In genomic region chr2:127729671-127730070, GRCm38 (mm10) we compare ENCODE assay signal across 7 mouse cellular contexts. TPM values are rescaled to one million over a fixed set of nuclear protein-coding genes. Genes with fewer than 3 reads are reported as not detected.
A peak's percentile ranks its signal among the peaks of the same experiment; 100 is the strongest.
DNase-seq lines count a peak whose midpoint lies in the region; ATAC-seq and TF ChIP-seq lines count a peak whose summit lies in the region.

Gene Mall (minus strand): TSS chr2:127729932.

- no peaks in the 10 kb centered on the region for H3K9me3 ChIP-seq in embryonic facial prominence, embryonic 10.5 days
- no peaks in the 10 kb centered on the region for H3K9me3 ChIP-seq in hindbrain, embryonic 11.5 days (ENCODE audit: control insufficient read depth, low read length)
- H3K9me3 ChIP-seq in lung, postnatal 0 days (ENCODE audit: low read length), result no peaks in the 10 kb centered on the region

- peak; percentile 67 for DNase-seq in ZHBTc4 (ENCODE audit: low read depth, low spot score)
- peak; percentile 46 for DNase-seq in embryonic facial prominence, embryonic 10.5 days (ENCODE audit: low spot score)
- no peak for DNase-seq in hindbrain, embryonic 11.5 days (ENCODE audit: low spot score)
- peak; percentile 28 for DNase-seq in lung, postnatal 0 days (ENCODE audit: low spot score)
- no peak for DNase-seq in Muller cell, postnatal 12 days (ENCODE audit: inconsistent ontology term)
- no peak for DNase-seq in cerebellum, postnatal 14 days

- no peak for TF ChIP-seq CTCF in lung, postnatal 0 days (IDR thresholded peaks at IDR 0.05)

- H3K9ac ChIP-seq in hindbrain, embryonic 11.5 days (ENCODE audit: low read depth, low read length), result no peak within 1 kb of the TSS
- H3K9ac ChIP-seq in lung, postnatal 0 days (replicated peaks; ENCODE audit: low read depth), result peak within 1 kb of the TSS; percentile 23; the same call in 1 of the 2 replicates

- no peak for TF ChIP-seq EP300 in lung, postnatal 0 days (IDR thresholded peaks at IDR 0.05)

- H3K4me1 ChIP-seq in embryonic facial prominence, embryonic 10.5 days, result peaks cover 22% of the 10 kb centered on the region
- H3K4me1 ChIP-seq in hindbrain, embryonic 11.5 days (replicated peaks; ENCODE audit: control insufficient read depth, insufficient read depth, low read length), result no peaks in the 10 kb centered on the region
- peaks cover 8% of the 10 kb centered on the region; the same call in 1 of the 2 replicates for H3K4me1 ChIP-seq in lung, postnatal 0 days (ENCODE audit: insufficient read depth, low read depth, low read length)

- no peaks in the 10 kb centered on the region for H3K36me3 ChIP-seq in embryonic facial prominence, embryonic 10.5 days (replicated peaks)
- no peaks in the 10 kb centered on the region for H3K36me3 ChIP-seq in hindbrain, embryonic 11.5 days (ENCODE audit: control insufficient read depth, insufficient read depth, low read length)
- H3K36me3 ChIP-seq in lung, postnatal 0 days (ENCODE audit: insufficient read depth, low read length), result no peaks in the 10 kb centered on the region

- H3K27ac ChIP-seq in embryonic facial prominence, embryonic 10.5 days (replicated peaks), result no peak within 1 kb of the TSS
- H3K27ac ChIP-seq in hindbrain, embryonic 11.5 days (ENCODE audit: low read depth, low read length), result no peak within 1 kb of the TSS
- H3K27ac ChIP-seq in lung, postnatal 0 days (ENCODE audit: low read length), result no peak within 1 kb of the TSS

- peaks cover 33% of the 10 kb centered on the region for H3K27me3 ChIP-seq in embryonic facial prominence, embryonic 10.5 days (replicated peaks; ENCODE audit: low read depth, poor library complexity, severe bottlenecking)
- peaks cover 8% of the 10 kb centered on the region; the same call in 1 of the 2 replicates for H3K27me3 ChIP-seq in hindbrain, embryonic 11.5 days (ENCODE audit: control insufficient read depth, insufficient read depth, low read length)
- no peaks in the 10 kb centered on the region for H3K27me3 ChIP-seq in lung, postnatal 0 days (replicated peaks; ENCODE audit: insufficient read depth, low read length)

- H3K4me3 ChIP-seq in embryonic facial prominence, embryonic 10.5 days, result peak within 1 kb of the TSS; percentile 49
- no peak within 1 kb of the TSS for H3K4me3 ChIP-seq in hindbrain, embryonic 11.5 days (ENCODE audit: low read depth, low read length)
- H3K4me3 ChIP-seq in lung, postnatal 0 days (ENCODE audit: low read depth, low read length), result peak within 1 kb of the TSS; percentile 21

- no peak for ATAC-seq in hindbrain, embryonic 11.5 days (ENCODE audit: low FRiP score)
- peak; percentile 42 for ATAC-seq in lung, postnatal 0 days
- ATAC-seq in inflammation-experienced regulatory T-cells, adult 6 months, result no peak

- peak within 1 kb of the TSS; percentile 28 for H3K4me2 ChIP-seq in hindbrain, embryonic 11.5 days (replicated peaks; ENCODE audit: low read depth, low read length)
- peak within 1 kb of the TSS; percentile 52 for H3K4me2 ChIP-seq in lung, postnatal 0 days (replicated peaks; ENCODE audit: low read depth, low read length)

- under 1% methylated on average over 26 of the region's 26 CpGs for WGBS in embryonic facial prominence, embryonic 10.5 days
- 2% methylated on average over 26 of the region's 26 CpGs for whole genome bisulfite sequencing in hindbrain, embryonic 11.5 days
- WGBS in lung, postnatal 0 days, result 3% methylated on average over 24 of the region's 26 CpGs

RNA-seq across cellular contexts. Expression of gene Mall, which starts in this region (rescaled TPM):
- polyA plus RNA-seq in embryonic facial prominence, embryonic 10.5 days (2016; fragmentation: Nextera tagmentation; extraction: Ambion mirVana), result 0.96 and 1.0 TPM in 2 replicates
- polyA plus RNA-seq in hindbrain, embryonic 11.5 days (2014; fragmentation: Nextera tagmentation; extraction: Ambion mirVana), result 1.4 and 1.9 TPM in 2 replicates
- 4.1 and 5.8 TPM in 2 replicates for polyA plus RNA-seq in lung, postnatal 0 days (2015; fragmentation: Nextera tagmentation; extraction: Ambion mirVana)
- not detected for polyA plus RNA-seq in inflammation-experienced regulatory T-cells, adult 6 months (2017; shearing (Covaris generic))

Comparison
In these comparisons a context has a peak if more than half of its experiments do, and no peak if none do; other contexts are left out.
1. DNase-seq: peak in ZHBTc4 (single experiment), embryonic facial prominence, embryonic 10.5 days (single experiment) and lung, postnatal 0 days (single experiment); none in hindbrain, embryonic 11.5 days (single experiment), Muller cell, postnatal 12 days (single experiment) and cerebellum, postnatal 14 days (0 of 2).